In genomic region chr15:77926921-77927320, GRCm38 (mm10) we compare ENCODE assay signal across 19 mouse cellular contexts. TPM values are rescaled to one million over a fixed set of nuclear protein-coding genes. Genes with fewer than 3 reads are reported as not detected.
A peak's percentile ranks its signal among the peaks of the same experiment; 100 is the strongest.
DNase-seq lines count a peak whose midpoint lies in the region; ATAC-seq and TF ChIP-seq lines count a peak whose summit lies in the region.
"Had no signal": no experiment of that assay in that cellular context is flagged by ENCODE, and none has a peak within 500 bp of the region (broad histone marks: within the 10 kb centered on the region; RNA-seq: fewer than 3 reads in every experiment).

No protein-coding gene starts in this region.

- WGBS in forebrain, embryonic 10.5 days = 93% methylated on average over 5 of the region's 5 CpGs
- WGBS in forebrain, embryonic 11.5 days = 95% methylated on average over 5 of the region's 5 CpGs
- WGBS in liver, embryonic 14.5 days (ENCODE audit: insufficient replicate concordance) = 71% methylated on average over 5 of the region's 5 CpGs

- 0 out of 2 replicates have a peak overlapping the region, but pooled peaks have one; percentile 3 for H3K4me3 ChIP-seq in forebrain, embryonic 10.5 days
- H3K4me3 ChIP-seq in forebrain, embryonic 11.5 days (ENCODE audit: low read depth, low read length) = no peak overlapping the region
- peak overlapping the region; percentile 93; the same call in 1 of the 2 replicates for H3K4me3 ChIP-seq in E14TG2a.4 (replicated peaks; ENCODE audit: low read length)
- H3K4me3 ChIP-seq in liver, embryonic 14.5 days (ENCODE audit: insufficient read depth in 1 of 2, low read depth in 2 of 2, low read length in 2 of 2) = peak overlapping the region; percentile 14 to 75; a peak in 2 of 4 replicates

- TF ChIP-seq CTCF in E14TG2a.4 (conservative IDR thresholded peaks at IDR 0.05; ENCODE audit: low read length) = no peak
- no peak for TF ChIP-seq CTCF in liver, embryonic 14.5 days (IDR thresholded peaks at IDR 0.05; ENCODE audit: low read depth)

- ATAC-seq in forebrain, embryonic 11.5 days (replicated peaks; ENCODE audit: low FRiP score) = no peak
- ATAC-seq in liver, embryonic 14.5 days (ENCODE audit: insufficient read depth) = no peak
- ATAC-seq: midbrain, embryonic 16.5 days had no signal

- H3K9ac ChIP-seq in forebrain, embryonic 11.5 days (ENCODE audit: low read length) = no peak overlapping the region
- no peak overlapping the region for H3K9ac ChIP-seq in liver, embryonic 14.5 days (replicated peaks)
- H3K9ac ChIP-seq: hindbrain, embryonic 15.5 days had no signal

- no peak for DNase-seq in forebrain, embryonic 10.5 days (ENCODE audit: extremely low spot score, low spot score)
- DNase-seq in forebrain, embryonic 11.5 days (ENCODE audit: low spot score) = no peak
- DNase-seq in c-Kit-positive CD71-positive TER-119-positive erythroid progenitor cells, embryonic 14.5 days (ENCODE audit: low spot score) = peak; percentile 27
- DNase-seq in liver, embryonic 14.5 days (ENCODE audit: low read depth in 3 of 3, low spot score in 3 of 3) = no peak
- no peak for DNase-seq in right cerebral cortex, postnatal 14 days
- no peak for DNase-seq in urinary bladder, adult 2 months (ENCODE audit: low spot score)
- DNase-seq: cerebellum, adult 11 months; cerebellum, postnatal 10 days; gastrocnemius, adult 2 months; heart, postnatal 36 days; kidney, adult 11 months; lung, postnatal 14 days; retina, postnatal 1 day; right cerebral cortex, postnatal 4 days had no signal

- peaks cover 33% of the 10 kb centered on the region for H3K4me1 ChIP-seq in forebrain, embryonic 10.5 days
- H3K4me1 ChIP-seq in forebrain, embryonic 11.5 days (replicated peaks; ENCODE audit: control insufficient read depth, insufficient read depth, low read length) = 0 out of 2 replicates have a peak, but pooled peaks cover 2% of the 10 kb centered on the region
- H3K4me1 ChIP-seq in E14TG2a.4 (replicated peaks; ENCODE audit: low read depth, low read length) = peaks cover 58% of the 10 kb centered on the region
- peaks cover 30 to 40% of the 10 kb centered on the region in 2 experiments for H3K4me1 ChIP-seq in liver, embryonic 14.5 days (replicated peaks; ENCODE audit: control insufficient read depth in 2 of 2, insufficient read depth in 2 of 2, low read length in 1 of 2)

- no peaks in the 10 kb centered on the region for H3K27me3 ChIP-seq in forebrain, embryonic 10.5 days (ENCODE audit: poor library complexity, severe bottlenecking)
- H3K27me3 ChIP-seq in forebrain, embryonic 11.5 days (ENCODE audit: control insufficient read depth, insufficient read depth, low read length) = no peaks in the 10 kb centered on the region
- no peaks in the 10 kb centered on the region for H3K27me3 ChIP-seq in E14TG2a.4 (ENCODE audit: insufficient read depth, low read length)
- H3K27me3 ChIP-seq in liver, embryonic 14.5 days (ENCODE audit: control insufficient read depth, insufficient read depth, low read length) = no peaks in the 10 kb centered on the region
- H3K27me3 ChIP-seq: forebrain, embryonic 12.5 days; hindbrain, embryonic 15.5 days had no signal

- no peak overlapping the region for H3K27ac ChIP-seq in forebrain, embryonic 10.5 days
- H3K27ac ChIP-seq in forebrain, embryonic 11.5 days (ENCODE audit: low read depth, low read length) = no peak overlapping the region
- peak overlapping the region; percentile 30; the same call in 1 of the 2 replicates for H3K27ac ChIP-seq in liver, embryonic 14.5 days
- H3K27ac ChIP-seq: forebrain, embryonic 12.5 days; hindbrain, embryonic 15.5 days; kidney, postnatal 0 days had no signal

- H3K36me3 ChIP-seq in forebrain, embryonic 10.5 days (replicated peaks) = peaks cover 53% of the 10 kb centered on the region
- peaks cover 2% of the 10 kb centered on the region; the same call in 1 of the 2 replicates for H3K36me3 ChIP-seq in forebrain, embryonic 11.5 days (ENCODE audit: control insufficient read depth, insufficient read depth, low read length)
- peaks cover 58% of the 10 kb centered on the region for H3K36me3 ChIP-seq in E14TG2a.4 (ENCODE audit: insufficient read depth, low read length)
- peaks cover 40% of the 10 kb centered on the region for H3K36me3 ChIP-seq in liver, embryonic 14.5 days (replicated peaks; ENCODE audit: control insufficient read depth, insufficient read depth, low read depth)

- no peak for TF ChIP-seq EP300 in liver, embryonic 14.5 days (IDR thresholded peaks at IDR 0.05; ENCODE audit: low read depth)

- H3K9me3 ChIP-seq in forebrain, embryonic 10.5 days = no peaks in the 10 kb centered on the region
- no peaks in the 10 kb centered on the region for H3K9me3 ChIP-seq in forebrain, embryonic 11.5 days (ENCODE audit: control insufficient read depth, low read length)
- no peaks in the 10 kb centered on the region for H3K9me3 ChIP-seq in E14TG2a.4 (ENCODE audit: low read length)
- no peaks in the 10 kb centered on the region for H3K9me3 ChIP-seq in liver, embryonic 14.5 days (ENCODE audit: control insufficient read depth, low read length)
- H3K9me3 ChIP-seq: forebrain, embryonic 12.5 days; hindbrain, embryonic 15.5 days had no signal

- H3K4me2 ChIP-seq in forebrain, embryonic 11.5 days (ENCODE audit: low read depth, low read length, severe bottlenecking) = no peak overlapping the region
- peak overlapping the region; percentile 86 for H3K4me2 ChIP-seq in liver, embryonic 14.5 days (ENCODE audit: low read depth)

RNA-seq across cellular contexts. Expression of gene Txn2, which starts 1.9 kb away (rescaled TPM):
- 288 and 291 TPM in 2 replicates for polyA plus RNA-seq in forebrain, embryonic 10.5 days (2016; fragmentation: Nextera tagmentation; extraction: Ambion mirVana)
- 232 and 267 TPM in 2 replicates for polyA plus RNA-seq in forebrain, embryonic 11.5 days (2014; fragmentation: Nextera tagmentation; extraction: Ambion mirVana)
- 121 and 142 TPM in 2 replicates for polyA plus RNA-seq in liver, embryonic 14.5 days (2012; rRNA removed)
- polyA plus RNA-seq in liver, embryonic 14.5 days (2014; fragmentation: Nextera tagmentation; extraction: Ambion mirVana) = 199 and 218 TPM in 2 replicates
- polyA plus RNA-seq in urinary bladder, adult 2 months (2012; rRNA removed) = 147 and 157 TPM in 2 replicates

RNA-seq across cellular contexts. Expression of gene Foxred2, which starts 29.6 kb away (rescaled TPM):
- polyA plus RNA-seq in forebrain, embryonic 10.5 days (2016; fragmentation: Nextera tagmentation; extraction: Ambion mirVana) = 7.9 and 8.7 TPM in 2 replicates
- 9.1 TPM in 2 replicates for polyA plus RNA-seq in forebrain, embryonic 11.5 days (2014; fragmentation: Nextera tagmentation; extraction: Ambion mirVana)
- polyA plus RNA-seq in liver, embryonic 14.5 days (2012; rRNA removed) = 1.2 and 1.3 TPM in 2 replicates
- 1.3 and 1.4 TPM in 2 replicates for polyA plus RNA-seq in liver, embryonic 14.5 days (2014; fragmentation: Nextera tagmentation; extraction: Ambion mirVana)
- polyA plus RNA-seq in urinary bladder, adult 2 months (2012; rRNA removed) = 5.2 and 5.5 TPM in 2 replicates

RNA-seq across cellular contexts. Expression of gene Eif3d, which starts 43.7 kb away (rescaled TPM):
- polyA plus RNA-seq in forebrain, embryonic 10.5 days (2016; fragmentation: Nextera tagmentation; extraction: Ambion mirVana) = 280 and 284 TPM in 2 replicates
- 243 and 275 TPM in 2 replicates for polyA plus RNA-seq in forebrain, embryonic 11.5 days (2014; fragmentation: Nextera tagmentation; extraction: Ambion mirVana)
- 119 and 143 TPM in 2 replicates for polyA plus RNA-seq in liver, embryonic 14.5 days (2012; rRNA removed)
- polyA plus RNA-seq in liver, embryonic 14.5 days (2014; fragmentation: Nextera tagmentation; extraction: Ambion mirVana) = 129 and 132 TPM in 2 replicates
- 122 TPM in 2 replicates for polyA plus RNA-seq in urinary bladder, adult 2 months (2012; rRNA removed)
